Mouse (Mus musculus) layer of hippocampus, adult 18-20 months (tissue): Measurements from ENCODE around the gene Gm49776. TPM values are rescaled to one million over a fixed set of nuclear protein-coding genes. Genes with fewer than 3 reads are reported as not detected.
"Not testable (repeated sequence)": the region's sequence is repeated elsewhere in the genome, so short reads cannot be mapped to it uniquely, and the experiment has no call there.

Experiments used
- DNase-seq, 2 experiments: peaks; one replicate each; pipeline ENCODE4 v3.0.0; 2022; ENCODE audit warnings: low spot score in 2 of 2
- long read RNA-seq: library from polyadenylated mRNA; stranded (forward); transcript quantifications from one replicate; pipeline ENCODE4 v2.0.0, GENCODE M21; 2021
- total RNA-seq, 2 experiments: library from RNA; stranded (reverse); gene quantifications; 2 replicates each; pipeline ENCODE4 v1.2.3; 2021

Gene Gm49776
- total RNA-seq, result not detected
- long read RNA-seq, result 0 reads

GRCm38 (mm10) chr16:18258221-18258620, at the start of gene Gm49776:
TSS of gene Gm49776 (minus strand) at chr16:18258321.
- DNase-seq, result no peak

- DNase-seq, result not testable (repeated sequence)
Measured at GRCm38 (mm10) chr16:18289614-18290013, 31.5 kb upstream of the Gm49776 start.

GRCm38 (mm10) chr16:18289067-18289588, 31.0 kb upstream of the Gm49776 start, which contains the start of gene Dgcr8:
TSS of gene Dgcr8 (minus strand) at chr16:18289246.
- peak; percentile 99 for DNase-seq

GRCm38 (mm10) chr16:18288581-18289061, 30.5 kb upstream of the Gm49776 start:
- DNase-seq, result peak in 1 of 2 experiments; percentile 15

GRCm38 (mm10) chr16:18288166-18288565, 30.0 kb upstream of the Gm49776 start:
- DNase-seq, result no peak

GRCm38 (mm10) chr16:18275166-18275565, 17.0 kb upstream of the Gm49776 start:
- no peak for DNase-seq

- DNase-seq, result no peak
Measured at GRCm38 (mm10) chr16:18268182-18268581, 10.1 kb upstream of the Gm49776 start.

GRCm38 (mm10) chr16:18265024-18265423, 6.9 kb upstream of the Gm49776 start:
- DNase-seq, result no peak

- DNase-seq, result no peak
Measured at GRCm38 (mm10) chr16:18253866-18254265, 4.3 kb downstream of the Gm49776 start.

GRCm38 (mm10) chr16:18252736-18253135, 5.4 kb downstream of the Gm49776 start:
- DNase-seq, result no peak

- DNase-seq, result no peak
Measured at GRCm38 (mm10) chr16:18250828-18251790, 7.0 kb downstream of the Gm49776 start.

- no peak for DNase-seq
Measured at GRCm38 (mm10) chr16:18250231-18250630, 7.9 kb downstream of the Gm49776 start.

- DNase-seq, result no peak
Measured at GRCm38 (mm10) chr16:18249364-18249967, 8.7 kb downstream of the Gm49776 start.

- peak; percentile 98 to 99 for DNase-seq
Measured at GRCm38 (mm10) chr16:18248433-18249363, 9.4 kb downstream of the Gm49776 start, which contains the start of the genes Trmt2a and Ranbp1. TSS of gene Trmt2a (plus strand) at chr16:18248679. TSS of gene Ranbp1 (minus strand) at chr16:18248732.

- DNase-seq, result no peak
Measured at GRCm38 (mm10) chr16:18247521-18248399, 10.4 kb downstream of the Gm49776 start.

GRCm38 (mm10) chr16:18241581-18241980, 16.5 kb downstream of the Gm49776 start:
- DNase-seq, result no peak

- no peak for DNase-seq
Measured at GRCm38 (mm10) chr16:18236676-18237501, 21.2 kb downstream of the Gm49776 start.

- peak; percentile 59 to 71 for DNase-seq
Measured at GRCm38 (mm10) chr16:18235389-18236065, 22.6 kb downstream of the Gm49776 start.
